Mouse (Mus musculus): Measurements from ENCODE around the gene Olfr76. TPM values are rescaled to one million over a fixed set of nuclear protein-coding genes. Genes with fewer than 3 reads are reported as not detected.
"Not testable (repeated sequence)": the region's sequence is repeated elsewhere in the genome, so short reads cannot be mapped to it uniquely, and the experiment has no call there.

Gene Olfr76
- total RNA-seq (2017) = not detected in 2 replicates

DNA sequence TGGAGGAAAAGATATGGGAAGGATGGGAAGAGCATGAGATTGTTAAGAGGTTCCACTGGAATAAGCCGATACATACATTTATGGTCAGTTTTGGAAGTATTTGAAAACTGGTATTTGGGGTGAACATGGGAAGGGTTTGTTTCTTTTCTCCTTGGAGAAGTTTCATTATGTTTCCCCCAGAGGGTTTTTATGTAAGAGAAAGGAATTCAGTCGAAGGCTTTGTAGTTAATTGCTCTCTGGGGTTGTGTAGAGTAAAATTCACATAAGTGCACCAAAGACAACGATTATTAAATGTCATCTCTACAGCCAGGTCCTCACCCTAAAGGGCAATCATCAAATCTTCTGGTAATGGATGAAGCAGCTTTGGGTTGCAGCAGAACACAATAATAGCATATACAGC is at the start of gene Olfr76:
Gene Olfr76, minus strand, starts transcription at position 101 of the 400 bp plus-strand sequence.
- ATAC-seq (replicated peaks; ENCODE audit: low read depth, poor library complexity, severe bottlenecking) = no peak

DNA sequence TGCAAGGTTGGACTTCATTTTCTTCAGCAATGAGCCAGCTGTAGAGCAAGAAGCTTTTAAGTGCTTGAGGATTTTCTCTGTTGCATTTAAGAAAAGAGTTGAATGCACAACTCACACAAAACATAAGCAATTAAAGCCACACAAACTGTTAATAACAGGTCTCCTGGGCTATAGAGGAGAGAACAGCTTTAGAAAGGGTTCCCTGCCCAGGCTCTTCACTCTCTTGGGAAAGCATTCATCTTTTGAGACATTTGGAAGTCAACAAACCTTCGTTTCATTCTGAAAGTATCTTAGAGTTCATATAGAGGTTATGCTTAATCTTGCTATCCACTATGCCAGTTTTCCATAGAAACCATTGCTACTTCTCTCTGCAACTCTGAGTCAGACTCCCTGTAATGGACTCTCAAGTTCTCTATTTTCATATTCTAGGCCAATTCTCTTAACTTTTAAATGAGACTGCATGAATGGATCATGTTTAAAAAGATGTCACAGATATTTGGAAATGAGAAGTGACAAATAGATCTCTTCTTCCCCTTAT is 47.1 kb upstream of the Olfr76 start, which contains the start of gene Olfr1555-ps1:
Gene Olfr1555-ps1, minus strand, starts transcription at position 51 of the 538 bp plus-strand sequence.
- not testable (repeated sequence) for ATAC-seq (replicated peaks; ENCODE audit: low read depth, poor library complexity, severe bottlenecking)

GRCm38 (mm10) chr19:12145452-12145851 is 22.4 kb upstream of the Olfr76 start:
- no peak for ATAC-seq (replicated peaks; ENCODE audit: low read depth, poor library complexity, severe bottlenecking)

DNA sequence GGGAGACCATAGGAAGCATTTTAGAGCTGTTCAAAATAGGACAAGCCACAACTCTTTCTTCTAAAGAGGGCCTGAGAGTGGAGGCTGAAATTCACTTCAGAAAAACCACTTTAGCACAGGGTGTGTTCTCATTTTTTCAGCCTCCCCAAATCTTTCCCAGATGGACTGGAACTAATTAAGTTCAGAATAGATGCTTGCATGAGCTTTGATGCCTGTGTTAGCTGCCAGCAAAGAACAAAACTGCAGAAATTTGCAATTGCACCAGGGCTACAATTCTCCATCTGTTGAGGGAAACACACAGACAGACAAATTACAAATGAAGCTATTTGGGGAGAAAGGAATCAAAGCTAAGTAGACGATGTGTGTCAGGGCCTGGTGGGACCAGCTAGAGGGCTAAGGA is 20.4 kb upstream of the Olfr76 start:
- ATAC-seq (replicated peaks; ENCODE audit: low read depth, poor library complexity, severe bottlenecking) = no peak

DNA sequence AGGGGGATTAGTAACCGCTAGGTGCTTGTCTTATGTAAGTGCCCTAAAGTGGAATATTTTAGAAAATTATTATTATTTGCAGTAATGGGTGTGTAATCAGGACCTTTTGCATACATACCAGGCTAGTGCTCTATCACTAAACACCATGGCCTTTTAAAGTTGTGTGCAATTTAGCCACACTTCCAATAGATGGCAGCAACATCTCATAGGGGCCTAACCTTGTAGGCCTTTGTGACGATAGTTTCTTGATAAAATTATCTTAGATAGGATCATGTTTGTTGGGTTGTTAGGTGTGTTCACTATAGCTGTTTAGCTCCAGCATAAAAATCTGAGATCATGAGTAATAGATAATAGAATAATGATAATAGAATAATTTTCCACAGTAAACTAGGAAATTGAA is 11.3 kb upstream of the Olfr76 start:
- ATAC-seq (replicated peaks; ENCODE audit: low read depth, poor library complexity, severe bottlenecking) = peak; percentile 68; the same call in 1 of the 2 replicates

- no peak for ATAC-seq (replicated peaks; ENCODE audit: low read depth, poor library complexity, severe bottlenecking)
Measured at GRCm38 (mm10) chr19:12116464-12116863, 6.5 kb downstream of the Olfr76 start.

DNA sequence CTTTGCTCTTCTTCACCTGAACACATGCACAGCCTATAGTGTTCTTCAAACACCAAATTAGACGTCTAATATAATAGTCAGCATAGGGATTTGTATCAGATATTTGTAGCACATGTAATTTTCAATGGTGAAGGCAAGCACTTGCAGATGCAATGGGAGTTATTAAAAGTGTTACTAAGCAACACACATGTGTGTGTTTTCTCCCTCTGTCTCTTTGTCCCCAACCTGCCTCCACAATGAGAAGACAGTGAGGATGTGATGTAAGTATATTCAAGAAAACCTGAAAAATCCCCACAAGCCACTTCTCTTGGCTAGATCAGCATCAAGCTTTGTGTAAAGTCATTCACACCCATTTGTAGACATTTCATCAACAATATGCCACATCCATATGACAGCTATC is 7.2 kb downstream of the Olfr76 start, which contains the start of gene Olfr1428:
Gene Olfr1428, minus strand, starts transcription at position 101 of the 400 bp plus-strand sequence.
- ATAC-seq (replicated peaks; ENCODE audit: low read depth, poor library complexity, severe bottlenecking) = no peak

- no peak for ATAC-seq (replicated peaks; ENCODE audit: low read depth, poor library complexity, severe bottlenecking)
Measured at GRCm38 (mm10) chr19:12113807-12114206, 9.2 kb downstream of the Olfr76 start.

- ATAC-seq (replicated peaks; ENCODE audit: low read depth, poor library complexity, severe bottlenecking) = no peak
Measured at GRCm38 (mm10) chr19:12104541-12104940, 18.5 kb downstream of the Olfr76 start.

- no peak for ATAC-seq (replicated peaks; ENCODE audit: low read depth, poor library complexity, severe bottlenecking)
Measured at GRCm38 (mm10) chr19:12103234-12103633, 19.8 kb downstream of the Olfr76 start, which contains the start of gene Olfr1427. Gene Olfr1427 (minus strand): TSS chr19:12103334.

- no peak for ATAC-seq (replicated peaks; ENCODE audit: low read depth, poor library complexity, severe bottlenecking)
Measured at GRCm38 (mm10) chr19:12091913-12092312, 31.1 kb downstream of the Olfr76 start, which contains the start of gene Olfr1426. Gene Olfr1426 (minus strand): TSS chr19:12092013.

GRCm38 (mm10) chr19:12077631-12078030 is 45.4 kb downstream of the Olfr76 start, which contains the start of gene Olfr1425:
Gene Olfr1425 (minus strand): TSS chr19:12077731.
- ATAC-seq (replicated peaks; ENCODE audit: low read depth, poor library complexity, severe bottlenecking) = not testable (repeated sequence)

GRCm38 (mm10) chr19:12069546-12069945 is 53.5 kb downstream of the Olfr76 start:
- ATAC-seq (replicated peaks; ENCODE audit: low read depth, poor library complexity, severe bottlenecking) = not testable (repeated sequence)

Other genes starting within 250 kb of the Olfr76 start
- not detected in 2 replicates for gene Olfr1419, start 248.1 kb downstream of the Olfr76 start, total RNA-seq (2017)
- gene Olfr1420, start 236.6 kb downstream of the Olfr76 start, total RNA-seq (2017) = not detected in 2 replicates
- 18.2 and 21.0 TPM in 2 replicates for gene Patl1, start 210.8 kb downstream of the Olfr76 start, total RNA-seq (2017)
- gene Osbp, start 157.3 kb downstream of the Olfr76 start, total RNA-seq (2017) = 31.4 and 47.0 TPM in 2 replicates
- not detected in 2 replicates for gene Olfr1423, start 81.9 kb downstream of the Olfr76 start, total RNA-seq (2017)
- gene Olfr1424, start 60.5 kb downstream of the Olfr76 start, total RNA-seq (2017) = not detected in 2 replicates
- not detected in 2 replicates for gene Olfr1425, start 45.5 kb downstream of the Olfr76 start, total RNA-seq (2017)
- not detected in 2 replicates for gene Olfr1426, start 31.2 kb downstream of the Olfr76 start, total RNA-seq (2017)
- not detected in 2 replicates for gene Olfr1427, start 19.9 kb downstream of the Olfr76 start, total RNA-seq (2017)
- not detected in 2 replicates for gene Olfr1428, start 7.3 kb downstream of the Olfr76 start, total RNA-seq (2017)
- gene Olfr1555-ps1, start 46.9 kb upstream of the Olfr76 start, total RNA-seq (2017) = not detected in 2 replicates
- not detected in 2 replicates for gene Olfr1431, start 77.4 kb upstream of the Olfr76 start, total RNA-seq (2017)
- not detected in 2 replicates for gene Olfr1432, start 109.4 kb upstream of the Olfr76 start, total RNA-seq (2017)
- not detected in 2 replicates for gene Olfr262, start 118.5 kb upstream of the Olfr76 start, total RNA-seq (2017)
- gene Olfr235, start 137.8 kb upstream of the Olfr76 start, total RNA-seq (2017) = not detected in 2 replicates
- gene Olfr1434, start 156.7 kb upstream of the Olfr76 start, total RNA-seq (2017) = not detected in 2 replicates
- not detected in 2 replicates for gene Olfr1436, start 175.9 kb upstream of the Olfr76 start, total RNA-seq (2017)
- not detected in 2 replicates for gene Olfr1437, start 201.9 kb upstream of the Olfr76 start, total RNA-seq (2017)
- gene Olfr1438-ps1, start 212.7 kb upstream of the Olfr76 start, total RNA-seq (2017) = not detected in 2 replicates